Mouse (Mus musculus) kidney, postnatal 0 days (tissue): ENCODE measurements around the gene Jag2. TPM values are rescaled to one million over a fixed set of nuclear protein-coding genes. Genes with fewer than 3 reads are reported as not detected.

Source experiments
- ATAC-seq: fragments of 200-750 bp; cut with Nextera tagmentation; replicated peaks from 2 replicates; pipeline ENCODE4 v1.8.0; 2017; ENCODE audit warnings: low read depth, moderate number of reproducible peaks, moderate TSS enrichment, moderate library complexity; ENCODE audit not compliant: low FRiP score
- DNase-seq: peaks from one replicate; pipeline ENCODE4 v3.0.0-alpha.2; 2016; ENCODE audit warnings: low spot score
- H3K27ac ChIP-seq: fragments of 300-500 bp; sonication (generic); 2 replicates; pipeline ENCODE4 v1.5.1; 2014; ENCODE audit warnings: mild to moderate bottlenecking
- H3K27me3 ChIP-seq: fragments of 300-500 bp; sonication (generic); 2 replicates; pipeline ENCODE4 v1.6.1; 2014; ENCODE audit warnings: low read length, mixed read lengths; ENCODE audit not compliant: insufficient read depth
- H3K36me3 ChIP-seq: fragments of 300-500 bp; sonication (generic); 2 replicates; pipeline ENCODE4 v1.6.1; 2014; ENCODE audit warnings: low read length, mixed read lengths; ENCODE audit not compliant: insufficient read depth
- H3K4me1 ChIP-seq: fragments of 300-500 bp; sonication (generic); replicated peaks from 2 replicates; pipeline ENCODE4 v1.6.1; 2014; ENCODE audit warnings: antibody characterized with exemption, low read length, mixed read lengths; ENCODE audit not compliant: insufficient read depth
- H3K4me2 ChIP-seq: fragments of 300-500 bp; sonication (generic); 2 replicates; pipeline ENCODE4 v1.6.1; 2014; ENCODE audit warnings: mild to moderate bottlenecking, low read length, moderate library complexity, mixed read lengths
- H3K4me3 ChIP-seq: fragments of 300-500 bp; sonication (generic); replicated peaks from 2 replicates; pipeline ENCODE4 v1.5.1; 2014; ENCODE audit warnings: low read depth, low read length
- H3K9ac ChIP-seq: fragments of 300-500 bp; sonication (generic); 2 replicates; pipeline ENCODE4 v1.6.1; 2014; ENCODE audit warnings: low read depth, low read length
- H3K9me3 ChIP-seq: fragments of 300-500 bp; sonication (generic); replicated peaks from 2 replicates; pipeline ENCODE4 v1.6.1; 2016; ENCODE audit warnings: low read length, inconsistent platforms, mixed read lengths
- CTCF ChIP-seq: IDR thresholded peaks from 2 replicates; pipeline ENCODE4 v1.5.1; 2016; ENCODE audit warnings: antibody characterized with exemption, low read depth, mild to moderate bottlenecking, moderate library complexity
- WGBS: fragments of 180-500 bp; shearing (Covaris S2); extraction: QIAGEN DNeasy Blood & Tissue Kit; methylation state at CpG from one replicate; pipeline ENCODE4 v1.1.7; 2014; 5-methylcytosine and 5-hydroxymethylcytosine counted together
- polyA plus RNA-seq: library from polyadenylated mRNA; unstranded; fragments of >200 nt; fragmentation: Nextera tagmentation; extraction: Ambion mirVana; gene quantifications from 2 replicates; pipeline ENCODE4 v1.2.1, GENCODE M21; 2015

Jag2 gene
- polyA plus RNA-seq, 1 experiment from 2014 or later: 2.4 TPM

DNA sequence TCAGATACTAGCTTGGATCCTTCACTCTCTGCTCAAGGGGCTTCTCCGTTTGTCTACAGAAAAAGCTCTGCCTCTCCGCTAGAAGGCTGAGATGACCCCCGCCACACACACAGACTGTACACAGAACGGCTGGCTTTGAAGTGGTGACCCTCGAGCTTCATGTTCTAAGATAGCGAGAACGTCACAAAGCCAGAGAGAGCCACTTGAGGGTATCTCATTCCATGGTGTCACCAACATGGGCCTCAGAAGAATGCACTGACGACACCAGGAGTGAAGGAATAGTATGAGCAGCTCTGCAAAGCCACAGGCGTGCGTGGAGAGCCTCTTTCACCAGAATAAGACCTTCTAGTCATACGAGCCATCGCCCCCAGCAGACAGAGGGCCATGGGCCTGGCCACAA lies 8.1 kb downstream of the Jag2 start:
- no peak for ATAC-seq
- no peak for TF ChIP-seq CTCF
- H3K36me3 ChIP-seq: no peaks in the 10 kb centered on the region
- no peak overlapping the region for H3K4me2 ChIP-seq
- no peak for DNase-seq
- no peak overlapping the region for H3K4me3 ChIP-seq
- H3K27me3 ChIP-seq: no peaks in the 10 kb centered on the region
- H3K4me1 ChIP-seq: no peaks in the 10 kb centered on the region
- no peak overlapping the region for H3K9ac ChIP-seq
- 77% methylated on average over 12 of the region's 12 CpGs for WGBS
- no peaks in the 10 kb centered on the region for H3K9me3 ChIP-seq
- H3K27ac ChIP-seq: no peak overlapping the region

DNA sequence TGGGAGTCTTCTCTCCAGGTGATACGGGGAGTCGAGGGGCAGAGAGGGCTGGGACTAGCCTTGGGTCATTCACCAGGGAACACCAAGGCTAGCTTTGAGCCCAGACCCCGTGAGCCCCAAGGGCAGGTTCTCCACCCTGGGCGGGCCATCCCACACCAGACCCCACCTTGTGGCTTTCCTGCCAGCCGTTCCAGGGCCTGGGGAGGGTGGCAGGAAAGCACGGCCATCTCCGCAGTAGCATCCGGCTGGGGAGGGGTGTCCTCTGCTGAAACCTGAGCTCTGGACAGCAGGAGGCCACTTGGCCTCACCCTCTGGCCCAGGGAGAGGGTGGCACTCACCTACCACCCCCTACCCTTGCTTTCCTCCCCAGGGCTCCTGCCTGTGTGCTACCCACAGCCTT lies 11.7 kb downstream of the Jag2 start:
- no peaks in the 10 kb centered on the region for H3K27me3 ChIP-seq
- H3K9ac ChIP-seq: no peak overlapping the region
- no peaks in the 10 kb centered on the region for H3K36me3 ChIP-seq
- H3K9me3 ChIP-seq: no peaks in the 10 kb centered on the region
- DNase-seq: no peak
- 36% methylated on average over 8 of the region's 8 CpGs for WGBS
- H3K27ac ChIP-seq: no peak overlapping the region
- ATAC-seq: no peak
- no peaks in the 10 kb centered on the region for H3K4me1 ChIP-seq
- H3K4me2 ChIP-seq: no peak overlapping the region
- no peak overlapping the region for H3K4me3 ChIP-seq
- no peak for TF ChIP-seq CTCF

DNA sequence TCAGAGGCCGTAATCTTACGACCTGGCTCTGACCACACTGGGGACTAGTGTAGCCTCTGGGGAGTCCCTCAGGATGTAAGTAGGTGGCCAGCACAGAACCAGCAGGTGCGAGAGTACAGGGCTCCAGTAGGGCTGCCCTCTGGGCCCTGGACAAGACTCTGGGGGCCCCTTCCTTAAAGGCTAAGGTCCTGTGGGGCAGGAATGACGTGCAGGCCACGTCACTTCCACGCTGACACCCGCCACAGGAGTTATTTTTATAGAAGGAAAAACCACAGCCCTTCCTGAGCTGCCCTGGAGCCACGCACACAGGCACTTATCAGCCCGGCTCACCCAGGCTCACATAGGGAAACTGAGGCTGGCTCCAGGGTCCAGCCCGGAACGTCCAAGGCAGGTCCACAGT lies 12.1 kb downstream of the Jag2 start:
- Histone ChIP-seq H3K27ac (no peak overlapping the region), H3K4me1 (no peaks in the 10 kb centered on the region), H3K4me3 (no peak overlapping the region), H3K9me3 (no peaks in the 10 kb centered on the region), H3K4me2 (no peak overlapping the region), H3K36me3 (no peaks in the 10 kb centered on the region), H3K27me3 (no peaks in the 10 kb centered on the region), H3K9ac (no peak overlapping the region)
- WGBS: 66% methylated on average over 11 of the region's 11 CpGs
- no peak for TF ChIP-seq CTCF
- no peak for ATAC-seq
- no peak for DNase-seq

DNA sequence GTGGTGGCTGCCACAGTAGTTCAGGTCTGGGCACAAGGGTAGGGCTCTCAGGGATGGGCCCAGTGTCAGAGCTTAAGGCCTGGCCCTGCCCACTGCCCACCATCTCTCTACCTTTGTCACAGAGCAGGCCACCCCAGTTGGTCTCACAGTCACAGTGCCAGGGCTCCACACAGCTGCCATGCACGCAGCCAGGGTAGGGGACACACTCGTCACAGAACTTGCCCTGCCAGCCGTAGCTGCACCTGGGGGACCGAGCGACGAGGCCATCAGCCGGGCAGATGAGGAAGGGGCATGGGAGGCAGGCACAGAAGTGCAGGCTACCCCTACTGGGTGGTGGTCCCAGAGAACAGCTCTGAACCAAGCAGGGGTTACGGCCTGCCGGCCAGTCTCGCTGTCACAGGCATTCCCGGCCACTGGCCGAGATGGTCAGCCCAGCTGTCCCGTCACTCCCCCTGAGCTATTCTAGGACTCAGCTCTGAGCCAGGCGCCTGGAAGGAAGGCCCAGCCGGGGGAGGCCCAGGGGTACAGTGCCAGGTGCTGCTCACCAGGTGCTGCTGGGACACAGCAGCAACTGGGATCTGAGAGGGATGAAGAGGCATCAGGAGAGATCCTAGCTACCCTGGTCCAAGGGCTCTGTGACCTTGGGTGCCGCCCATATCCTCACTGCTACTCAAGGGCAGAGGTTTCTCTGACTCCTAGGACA lies 12.7 kb downstream of the Jag2 start:
- no peak for TF ChIP-seq CTCF
- H3K9ac ChIP-seq: no peak overlapping the region
- no peak overlapping the region for H3K4me3 ChIP-seq
- no peaks in the 10 kb centered on the region for H3K27me3 ChIP-seq
- H3K4me2 ChIP-seq: no peak overlapping the region
- H3K36me3 ChIP-seq: no peaks in the 10 kb centered on the region
- no peak overlapping the region for H3K27ac ChIP-seq
- WGBS: 74% methylated on average over 16 of the region's 16 CpGs
- DNase-seq (no peak), ATAC-seq (no peak)
- H3K4me1 ChIP-seq: no peaks in the 10 kb centered on the region
- H3K9me3 ChIP-seq: no peaks in the 10 kb centered on the region

DNA sequence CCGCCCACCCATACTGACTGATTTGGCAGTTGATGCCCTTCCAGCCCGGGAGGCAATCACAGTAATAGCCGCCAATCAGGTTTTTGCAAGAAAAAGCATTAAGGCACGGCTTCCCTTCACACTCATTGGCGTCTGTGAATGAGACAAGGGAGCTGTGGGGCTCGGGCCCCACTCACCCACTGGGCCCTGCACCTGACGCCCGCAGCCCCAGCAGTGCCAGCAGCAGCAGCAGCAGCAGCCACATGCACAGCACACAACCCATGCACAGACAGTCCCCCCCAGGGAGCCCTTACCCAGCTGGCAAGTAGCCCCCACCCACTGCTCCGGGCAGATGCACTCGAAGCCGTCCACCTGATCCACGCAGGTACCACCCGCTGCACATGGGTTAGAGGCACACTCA lies 14.0 kb downstream of the Jag2 start:
- Histone ChIP-seq H3K36me3 (no peaks in the 10 kb centered on the region), H3K4me1 (no peaks in the 10 kb centered on the region), H3K27ac (no peak overlapping the region), H3K9ac (no peak overlapping the region), H3K27me3 (no peaks in the 10 kb centered on the region), H3K4me3 (no peak overlapping the region), H3K4me2 (no peak overlapping the region), H3K9me3 (no peaks in the 10 kb centered on the region)
- DNase-seq (no peak), ATAC-seq (no peak)
- WGBS: 65% methylated on average over 13 of the region's 13 CpGs
- no peak for TF ChIP-seq CTCF

DNA sequence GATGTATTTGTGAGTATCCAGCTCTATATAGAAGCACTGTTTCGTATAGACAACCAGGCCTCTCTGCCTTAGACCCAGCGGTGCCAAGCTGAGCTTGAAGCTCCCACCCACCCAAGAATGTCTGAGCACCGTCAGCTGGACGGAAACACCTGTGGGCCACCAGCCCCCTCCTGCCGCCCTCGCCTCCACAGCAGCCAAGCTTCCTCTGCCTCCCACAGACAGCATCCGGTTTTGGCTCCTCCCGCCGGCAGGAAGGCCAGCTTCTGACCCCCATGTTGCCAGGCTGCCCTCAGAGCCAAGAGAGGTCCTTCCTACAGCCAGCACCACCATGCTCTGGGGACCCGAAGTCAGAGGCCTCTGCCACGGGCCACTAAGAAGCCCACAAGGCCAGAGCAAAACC lies 15.0 kb downstream of the Jag2 start:
- Histone ChIP-seq H3K9me3 (no peaks in the 10 kb centered on the region), H3K9ac (no peak overlapping the region), H3K27me3 (no peaks in the 10 kb centered on the region), H3K4me2 (no peak overlapping the region), H3K36me3 (no peaks in the 10 kb centered on the region), H3K27ac (no peak overlapping the region), H3K4me3 (no peak overlapping the region), H3K4me1 (no peaks in the 10 kb centered on the region)
- DNase-seq: no peak
- 50% methylated on average over 11 of the region's 11 CpGs for WGBS
- no peak for TF ChIP-seq CTCF
- ATAC-seq: no peak
